Mouse (Mus musculus): Measurements from ENCODE around the gene Sars2. TPM values are rescaled to one million over a fixed set of nuclear protein-coding genes. Genes with fewer than 3 reads are reported as not detected.

Gene Sars2
- polyA plus RNA-seq, 1 experiment from 2014 or later, result 12.3 TPM

GRCm38 (mm10) chr7:28774164-28774563 lies 32.4 kb downstream of the Sars2 start:
- no peaks in the 10 kb centered on the region for H3K27me3 ChIP-seq (ENCODE audit: control insufficient read depth, insufficient read depth, low read length)
- no peak overlapping the region for H3K4me3 ChIP-seq (ENCODE audit: low read depth, low read length)
- WGBS, result 87% methylated on average over 12 of the region's 12 CpGs
- no peak overlapping the region for H3K27ac ChIP-seq (replicated peaks)
- no peak overlapping the region for H3K9ac ChIP-seq (ENCODE audit: low read length)
- DNase-seq (ENCODE audit: low spot score), result no peak
- TF ChIP-seq CTCF (IDR thresholded peaks at IDR 0.05; ENCODE audit: low read depth) (no peak), EP300 (optimal IDR thresholded peaks at IDR 0.05) (no peak)
- H3K9me3 ChIP-seq (ENCODE audit: control insufficient read depth, low read length), result no peaks in the 10 kb centered on the region
- no peak for ATAC-seq (ENCODE audit: low FRiP score, low TSS enrichment)
- H3K4me2 ChIP-seq (replicated peaks; ENCODE audit: low read depth), result no peak overlapping the region
- H3K4me1 ChIP-seq (replicated peaks; ENCODE audit: control insufficient read depth, insufficient read depth), result no peaks in the 10 kb centered on the region
- peaks cover 9% of the 10 kb centered on the region for H3K36me3 ChIP-seq (ENCODE audit: control insufficient read depth, insufficient read depth, low read length)

- Histone ChIP-seq H3K4me1 (replicated peaks; ENCODE audit: control insufficient read depth, insufficient read depth) (no peaks in the 10 kb centered on the region), H3K9ac (ENCODE audit: low read length) (no peak overlapping the region), H3K4me3 (ENCODE audit: low read depth, low read length) (no peak overlapping the region), H3K27ac (replicated peaks) (no peak overlapping the region), H3K4me2 (replicated peaks; ENCODE audit: low read depth) (no peak overlapping the region), H3K36me3 (ENCODE audit: control insufficient read depth, insufficient read depth, low read length) (peaks cover 9% of the 10 kb centered on the region), H3K27me3 (ENCODE audit: control insufficient read depth, insufficient read depth, low read length) (no peaks in the 10 kb centered on the region), H3K9me3 (ENCODE audit: control insufficient read depth, low read length) (no peaks in the 10 kb centered on the region)
- DNase-seq (ENCODE audit: low spot score) (no peak), ATAC-seq (ENCODE audit: low FRiP score, low TSS enrichment) (no peak)
- TF ChIP-seq EP300 (optimal IDR thresholded peaks at IDR 0.05), result no peak
- TF ChIP-seq CTCF (IDR thresholded peaks at IDR 0.05; ENCODE audit: low read depth), result no peak
- 88% methylated on average over 7 of the region's 7 CpGs for WGBS
These were observed 33.3 kb downstream of the Sars2 start for GRCm38 (mm10) chr7:28775129-28775528.

- H3K9ac ChIP-seq (ENCODE audit: low read length), result no peak overlapping the region
- 0 out of 2 replicates have a peak, but pooled peaks cover 3% of the 10 kb centered on the region for H3K4me1 ChIP-seq (replicated peaks; ENCODE audit: control insufficient read depth, insufficient read depth)
- no peaks in the 10 kb centered on the region for H3K27me3 ChIP-seq (ENCODE audit: control insufficient read depth, insufficient read depth, low read length)
- TF ChIP-seq CTCF (IDR thresholded peaks at IDR 0.05; ENCODE audit: low read depth) (no peak), EP300 (optimal IDR thresholded peaks at IDR 0.05) (no peak)
- H3K4me3 ChIP-seq (ENCODE audit: low read depth, low read length), result no peak overlapping the region
- peaks cover 12% of the 10 kb centered on the region for H3K36me3 ChIP-seq (ENCODE audit: control insufficient read depth, insufficient read depth, low read length)
- ATAC-seq (ENCODE audit: low FRiP score, low TSS enrichment) (no peak), DNase-seq (ENCODE audit: low spot score) (no peak)
- H3K4me2 ChIP-seq (replicated peaks; ENCODE audit: low read depth), result no peak overlapping the region
- WGBS, result 79% methylated on average over 9 of the region's 9 CpGs
- no peak overlapping the region for H3K27ac ChIP-seq (replicated peaks)
- H3K9me3 ChIP-seq (ENCODE audit: control insufficient read depth, low read length), result no peaks in the 10 kb centered on the region
These were observed 37.0 kb downstream of the Sars2 start for GRCm38 (mm10) chr7:28778825-28779224.

- DNase-seq (ENCODE audit: low spot score) (peak; percentile 85), ATAC-seq (ENCODE audit: low FRiP score, low TSS enrichment) (peak; percentile 82)
- H3K4me2 ChIP-seq (replicated peaks; ENCODE audit: low read depth), result no peak overlapping the region
- no peaks in the 10 kb centered on the region for H3K27me3 ChIP-seq (ENCODE audit: control insufficient read depth, insufficient read depth, low read length)
- H3K4me1 ChIP-seq (replicated peaks; ENCODE audit: control insufficient read depth, insufficient read depth), result 0 out of 2 replicates have a peak, but pooled peaks cover 3% of the 10 kb centered on the region
- no peaks in the 10 kb centered on the region for H3K9me3 ChIP-seq (ENCODE audit: control insufficient read depth, low read length)
- H3K9ac ChIP-seq (ENCODE audit: low read length), result no peak overlapping the region
- peaks cover 12% of the 10 kb centered on the region for H3K36me3 ChIP-seq (ENCODE audit: control insufficient read depth, insufficient read depth, low read length)
- H3K27ac ChIP-seq (replicated peaks), result peak overlapping the region; percentile 42
- 26% methylated on average over 6 of the region's 6 CpGs for WGBS
- TF ChIP-seq CTCF (IDR thresholded peaks at IDR 0.05; ENCODE audit: low read depth), result peak; percentile 86
- TF ChIP-seq EP300 (optimal IDR thresholded peaks at IDR 0.05), result no peak
- H3K4me3 ChIP-seq (ENCODE audit: low read depth, low read length), result no peak overlapping the region
These were observed 38.4 kb downstream of the Sars2 start for GRCm38 (mm10) chr7:28780067-28780658.

- Histone ChIP-seq H3K27me3 (ENCODE audit: control insufficient read depth, insufficient read depth, low read length) (no peaks in the 10 kb centered on the region), H3K9ac (ENCODE audit: low read length) (no peak overlapping the region), H3K9me3 (ENCODE audit: control insufficient read depth, low read length) (no peaks in the 10 kb centered on the region), H3K27ac (replicated peaks) (peak overlapping the region; percentile 42; the same call in 1 of the 2 replicates), H3K4me1 (replicated peaks; ENCODE audit: control insufficient read depth, insufficient read depth) (0 out of 2 replicates have a peak, but pooled peaks cover 3% of the 10 kb centered on the region), H3K4me2 (replicated peaks; ENCODE audit: low read depth) (no peak overlapping the region), H3K36me3 (ENCODE audit: control insufficient read depth, insufficient read depth, low read length) (peaks cover 15% of the 10 kb centered on the region), H3K4me3 (ENCODE audit: low read depth, low read length) (no peak overlapping the region)
- ATAC-seq (ENCODE audit: low FRiP score, low TSS enrichment), result no peak
- WGBS, result 62% methylated on average over 7 of the region's 7 CpGs
- no peak for DNase-seq (ENCODE audit: low spot score)
- TF ChIP-seq CTCF (IDR thresholded peaks at IDR 0.05; ENCODE audit: low read depth) (no peak), EP300 (optimal IDR thresholded peaks at IDR 0.05) (no peak)
These were observed 39.1 kb downstream of the Sars2 start for GRCm38 (mm10) chr7:28780857-28781256.

- H3K4me1 ChIP-seq (replicated peaks; ENCODE audit: control insufficient read depth, insufficient read depth), result 0 out of 2 replicates have a peak, but pooled peaks cover 3% of the 10 kb centered on the region
- no peaks in the 10 kb centered on the region for H3K27me3 ChIP-seq (ENCODE audit: control insufficient read depth, insufficient read depth, low read length)
- TF ChIP-seq CTCF (IDR thresholded peaks at IDR 0.05; ENCODE audit: low read depth) (no peak), EP300 (optimal IDR thresholded peaks at IDR 0.05) (no peak)
- 71% methylated on average over 8 of the region's 8 CpGs for WGBS
- H3K9ac ChIP-seq (ENCODE audit: low read length), result no peak overlapping the region
- H3K27ac ChIP-seq (replicated peaks), result peak overlapping the region; percentile 3
- H3K4me2 ChIP-seq (replicated peaks; ENCODE audit: low read depth), result no peak overlapping the region
- H3K9me3 ChIP-seq (ENCODE audit: control insufficient read depth, low read length), result no peaks in the 10 kb centered on the region
- peaks cover 15% of the 10 kb centered on the region for H3K36me3 ChIP-seq (ENCODE audit: control insufficient read depth, insufficient read depth, low read length)
- DNase-seq (ENCODE audit: low spot score) (no peak), ATAC-seq (ENCODE audit: low FRiP score, low TSS enrichment) (no peak)
- no peak overlapping the region for H3K4me3 ChIP-seq (ENCODE audit: low read depth, low read length)
These were observed 39.5 kb downstream of the Sars2 start for GRCm38 (mm10) chr7:28781261-28781663.
